Mouse (Mus musculus) midbrain, embryonic 12.5 days (tissue): Measurements from ENCODE around the gene Vsig10l. TPM values are rescaled to one million over a fixed set of nuclear protein-coding genes. Genes with fewer than 3 reads are reported as not detected.
A peak's percentile ranks its signal among the peaks of the same experiment; 100 is the strongest.

Source experiments
- ATAC-seq: fragments of 200-750 bp; cut with Nextera tagmentation; 2 replicates; pipeline ENCODE4 v1.8.0; 2017; ENCODE audit warnings: low read depth, moderate TSS enrichment, moderate library complexity; ENCODE audit not compliant: low FRiP score
- H3K27ac ChIP-seq: fragments of 300-500 bp; sonication (generic); replicated peaks from 2 replicates; pipeline ENCODE4 v1.5.1; 2016; ENCODE audit warnings: mild to moderate bottlenecking
- H3K27me3 ChIP-seq: fragments of 300-500 bp; sonication (generic); 2 replicates; pipeline ENCODE4 v1.6.1; 2016; ENCODE audit warnings: mild to moderate bottlenecking
- H3K36me3 ChIP-seq: fragments of 300-500 bp; sonication (generic); 2 replicates; pipeline ENCODE4 v1.6.1; 2016
- H3K4me1 ChIP-seq: fragments of 300-500 bp; sonication (generic); 2 replicates; pipeline ENCODE4 v1.6.1; 2016
- H3K4me2 ChIP-seq: fragments of 300-500 bp; sonication (generic); replicated peaks from 2 replicates; pipeline ENCODE4 v1.6.1; 2016; ENCODE audit warnings: mild to moderate bottlenecking, moderate library complexity
- H3K4me3 ChIP-seq: fragments of 300-500 bp; sonication (generic); 2 replicates; pipeline ENCODE4 v1.5.1; 2016; ENCODE audit warnings: mild to moderate bottlenecking
- H3K9ac ChIP-seq: fragments of 300-500 bp; sonication (generic); replicated peaks from 2 replicates; pipeline ENCODE4 v1.6.1; 2016; ENCODE audit warnings: mild to moderate bottlenecking, moderate library complexity
- H3K9me3 ChIP-seq: fragments of 300-500 bp; sonication (generic); 2 replicates; pipeline ENCODE4 v1.6.1; 2016; ENCODE audit warnings: mild to moderate bottlenecking
- WGBS: fragments of 180-500 bp; shearing (Covaris S2); methylation state at CpG from one replicate; pipeline ENCODE4 v1.1.7; 2016; 5-methylcytosine and 5-hydroxymethylcytosine counted together
- microRNA-seq: library from miRNA; unstranded; fragments of <30 nt; microRNA quantifications from one replicate; pipeline ENCODE4, GENCODE M21; 2017
- polyA plus RNA-seq: library from polyadenylated mRNA; unstranded; fragments of >200 nt; fragmentation: Nextera tagmentation; extraction: Ambion mirVana; gene quantifications from 2 replicates; pipeline ENCODE4 v1.2.1, GENCODE M21; 2016

Gene Vsig10l
- polyA plus RNA-seq, 1 experiment from 2014 or later, result 7.4 TPM

DNA sequence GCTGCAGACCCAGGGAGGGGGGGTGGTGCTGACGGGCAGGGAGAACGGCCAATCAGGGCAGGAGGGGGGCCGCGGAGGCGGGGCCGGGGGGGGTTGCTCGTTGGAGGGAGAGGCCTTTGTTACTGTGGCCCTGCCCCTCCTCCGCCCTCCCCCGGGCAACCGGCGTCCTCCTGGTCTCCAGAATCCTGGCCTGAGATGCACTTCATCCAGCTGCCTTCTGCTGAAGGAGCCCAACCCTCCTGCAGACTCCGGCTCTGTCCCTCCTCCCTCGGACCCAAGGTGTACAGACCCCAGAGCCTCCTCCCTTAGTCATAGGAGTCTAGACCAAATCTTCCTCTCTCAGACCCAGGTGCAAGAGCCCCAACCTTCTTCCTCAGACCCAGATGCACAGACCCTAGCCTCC lies 27.2 kb downstream of the Vsig10l start:
- no peaks in the 10 kb centered on the region for H3K9me3 ChIP-seq
- H3K9ac ChIP-seq, result peak overlapping the region; percentile 83
- 1% methylated on average over 6 of the region's 13 CpGs for WGBS
- 0 out of 2 replicates have a peak, but pooled peaks cover 2% of the 10 kb centered on the region for H3K27me3 ChIP-seq
- peak overlapping the region; percentile 77 for H3K4me3 ChIP-seq
- peak overlapping the region; percentile 71 for H3K4me2 ChIP-seq
- peak; percentile 89 for ATAC-seq
- peak overlapping the region; percentile 88 for H3K27ac ChIP-seq
- peaks cover 15% of the 10 kb centered on the region for H3K4me1 ChIP-seq
- H3K36me3 ChIP-seq, result no peaks in the 10 kb centered on the region

GRCm38 (mm10) chr7:43490861-43491260 lies 27.9 kb downstream of the Vsig10l start:
- H3K4me1 ChIP-seq, result peaks cover 15% of the 10 kb centered on the region
- no peaks in the 10 kb centered on the region for H3K36me3 ChIP-seq
- H3K4me3 ChIP-seq, result peak overlapping the region; percentile 77
- no peak overlapping the region for H3K27ac ChIP-seq
- H3K27me3 ChIP-seq, result 0 out of 2 replicates have a peak, but pooled peaks cover 2% of the 10 kb centered on the region
- peak overlapping the region; percentile 71 for H3K4me2 ChIP-seq
- no peak overlapping the region for H3K9ac ChIP-seq
- no peaks in the 10 kb centered on the region for H3K9me3 ChIP-seq
- peak; percentile 5; the same call in 1 of the 2 replicates for ATAC-seq
- WGBS, result 69% methylated on average over 9 of the region's 9 CpGs

DNA sequence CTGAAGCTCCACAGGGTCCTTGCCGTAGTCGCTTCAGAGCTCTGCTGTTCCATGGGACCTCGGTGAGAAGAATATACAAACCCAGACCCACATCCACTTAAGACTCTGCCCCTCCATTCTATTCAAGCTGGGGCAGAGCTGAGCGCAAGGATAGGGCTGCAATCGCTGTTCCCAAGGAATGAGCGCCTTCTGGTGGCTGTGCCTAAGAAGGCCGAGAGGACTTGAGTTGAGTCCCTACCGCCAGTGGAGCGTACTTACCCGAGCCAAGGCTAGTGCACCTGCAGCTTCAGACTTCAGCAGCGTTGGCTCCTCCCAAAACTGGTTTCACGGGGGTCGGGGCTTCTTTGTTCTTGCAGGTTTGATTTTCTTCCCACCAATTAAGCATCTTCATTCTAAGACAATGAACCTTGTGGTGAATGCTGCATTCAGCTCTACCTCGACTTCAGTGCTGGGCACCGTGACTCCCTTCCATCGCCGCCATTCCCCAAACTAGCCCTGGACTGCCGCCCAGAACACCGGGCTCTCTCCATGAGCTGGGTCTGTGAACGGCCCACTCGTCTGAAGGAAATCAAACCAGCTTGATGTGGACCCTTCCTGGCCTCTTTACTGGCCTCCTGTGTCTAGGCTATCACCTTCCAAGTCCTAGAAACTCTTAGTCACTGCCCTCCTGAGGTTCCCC lies 32.5 kb downstream of the Vsig10l start:
- Histone ChIP-seq H3K9ac (no peak overlapping the region), H3K9me3 (no peaks in the 10 kb centered on the region), H3K4me2 (no peak overlapping the region), H3K4me3 (no peak overlapping the region), H3K27ac (no peak overlapping the region), H3K4me1 (no peaks in the 10 kb centered on the region), H3K27me3 (0 out of 2 replicates have a peak, but pooled peaks cover 2% of the 10 kb centered on the region), H3K36me3 (no peaks in the 10 kb centered on the region)
- WGBS, result 17% methylated on average over 21 of the region's 21 CpGs
- ATAC-seq, result peak; percentile 68

GRCm38 (mm10) chr7:43511707-43512478 lies 48.9 kb downstream of the Vsig10l start:
- 66% methylated on average over 4 of the region's 4 CpGs for WGBS
- Histone ChIP-seq H3K4me2 (no peak overlapping the region), H3K27me3 (no peaks in the 10 kb centered on the region), H3K36me3 (no peaks in the 10 kb centered on the region), H3K27ac (no peak overlapping the region), H3K4me1 (no peaks in the 10 kb centered on the region), H3K4me3 (no peak overlapping the region), H3K9me3 (no peaks in the 10 kb centered on the region), H3K9ac (no peak overlapping the region)
- ATAC-seq, result no peak

GRCm38 (mm10) chr7:43512519-43512918 lies 49.6 kb downstream of the Vsig10l start:
- H3K36me3 ChIP-seq, result no peaks in the 10 kb centered on the region
- ATAC-seq, result no peak
- H3K4me1 ChIP-seq, result no peaks in the 10 kb centered on the region
- H3K27me3 ChIP-seq, result no peaks in the 10 kb centered on the region
- H3K4me3 ChIP-seq, result no peak overlapping the region
- WGBS, result 86% methylated on average over 4 of the region's 4 CpGs
- H3K9me3 ChIP-seq, result no peaks in the 10 kb centered on the region
- no peak overlapping the region for H3K9ac ChIP-seq
- no peak overlapping the region for H3K27ac ChIP-seq
- H3K4me2 ChIP-seq, result no peak overlapping the region

- Histone ChIP-seq H3K4me1 (no peaks in the 10 kb centered on the region), H3K4me2 (no peak overlapping the region), H3K27me3 (no peaks in the 10 kb centered on the region), H3K4me3 (no peak overlapping the region), H3K9me3 (no peaks in the 10 kb centered on the region), H3K9ac (no peak overlapping the region), H3K36me3 (no peaks in the 10 kb centered on the region), H3K27ac (no peak overlapping the region)
- WGBS, result 79% methylated on average over 5 of the region's 5 CpGs
- ATAC-seq, result no peak
Observed at GRCm38 (mm10) chr7:43515076-43515475, 52.1 kb downstream of the Vsig10l start.

GRCm38 (mm10) chr7:43518341-43518740 lies 55.4 kb downstream of the Vsig10l start:
- no peaks in the 10 kb centered on the region for H3K36me3 ChIP-seq
- no peaks in the 10 kb centered on the region for H3K9me3 ChIP-seq
- 89% methylated on average over 15 of the region's 15 CpGs for WGBS
- ATAC-seq, result no peak
- no peak overlapping the region for H3K9ac ChIP-seq
- no peaks in the 10 kb centered on the region for H3K27me3 ChIP-seq
- H3K4me3 ChIP-seq, result no peak overlapping the region
- H3K27ac ChIP-seq, result no peak overlapping the region
- H3K4me1 ChIP-seq, result no peaks in the 10 kb centered on the region
- H3K4me2 ChIP-seq, result no peak overlapping the region

Small RNAs within 50 kb of the gene (microRNA-seq; reads per million reads assigned to microRNA genes)
- gene Mir7051, result 2.6 reads per million, percentile 3 among the genes with 10 or more reads in this experiment

Other genes starting within 250 kb of the Vsig10l start
- 15.3 and 16.2 TPM in 2 replicates for gene Zfp715, start 149.9 kb upstream of the Vsig10l start, polyA plus RNA-seq
- gene Siglecf, start 111.8 kb upstream of the Vsig10l start, polyA plus RNA-seq, result 0.20 and 0.27 TPM in 2 replicates
- gene Siglecg, start 54.9 kb upstream of the Vsig10l start, polyA plus RNA-seq, result not detected in 2 replicates
- not detected in 2 replicates for gene Lim2, start 35.5 kb upstream of the Vsig10l start, polyA plus RNA-seq
- gene Nkg7, start 26.1 kb upstream of the Vsig10l start, polyA plus RNA-seq, result not detected in 2 replicates
- gene Cldnd2, start 22.4 kb upstream of the Vsig10l start, polyA plus RNA-seq, result not detected in 2 replicates
- gene Etfb, start 19.1 kb upstream of the Vsig10l start, polyA plus RNA-seq, result 147 and 163 TPM in 2 replicates
- 1.4 TPM in 1 of 2 replicates, not detected in the other for gene Gm45233, start 19.0 kb upstream of the Vsig10l start, polyA plus RNA-seq
- 3.9 and 4.1 TPM in 2 replicates for gene Iglon5, start 26.9 kb downstream of the Vsig10l start, polyA plus RNA-seq
- not detected in 2 replicates for gene 4931406B18Rik, start 42.8 kb downstream of the Vsig10l start, polyA plus RNA-seq
- 1.1 and 1.4 TPM in 2 replicates for gene Cd33, start 81.3 kb downstream of the Vsig10l start, polyA plus RNA-seq
- 9.3 and 10.1 TPM in 2 replicates for gene Zfp658, start 99.1 kb downstream of the Vsig10l start, polyA plus RNA-seq
- 17.8 and 17.9 TPM in 2 replicates for gene Zfp719, start 116.5 kb downstream of the Vsig10l start, polyA plus RNA-seq
- 0.24 and 0.58 TPM in 2 replicates for gene Zfp819, start 144.0 kb downstream of the Vsig10l start, polyA plus RNA-seq
- gene Ceacam18, start 171.6 kb downstream of the Vsig10l start, polyA plus RNA-seq, result not detected in 2 replicates
- 0.24 TPM in 2 replicates for gene Siglece, start 197.0 kb downstream of the Vsig10l start, polyA plus RNA-seq
- 17.6 and 17.9 TPM in 2 replicates for gene Ctu1, start 208.9 kb downstream of the Vsig10l start, polyA plus RNA-seq
- gene Klk14, start 227.3 kb downstream of the Vsig10l start, polyA plus RNA-seq, result not detected in 2 replicates
- gene Klk13, start 249.4 kb downstream of the Vsig10l start, polyA plus RNA-seq, result not detected in 2 replicates